Mouse (Mus musculus): Measurements from ENCODE around the gene Vmn1r200. TPM values are rescaled to one million over a fixed set of nuclear protein-coding genes. Genes with fewer than 3 reads are reported as not detected.
"Not testable (repeated sequence)": the region's sequence is repeated elsewhere in the genome, so short reads cannot be mapped to it uniquely, and the experiment has no call there.

The Vmn1r200 gene
- total RNA-seq (2014; fragmentation: Nextera tagmentation) (not detected in 2 replicates), total RNA-seq (2017) (not detected in 2 replicates)

DNA sequence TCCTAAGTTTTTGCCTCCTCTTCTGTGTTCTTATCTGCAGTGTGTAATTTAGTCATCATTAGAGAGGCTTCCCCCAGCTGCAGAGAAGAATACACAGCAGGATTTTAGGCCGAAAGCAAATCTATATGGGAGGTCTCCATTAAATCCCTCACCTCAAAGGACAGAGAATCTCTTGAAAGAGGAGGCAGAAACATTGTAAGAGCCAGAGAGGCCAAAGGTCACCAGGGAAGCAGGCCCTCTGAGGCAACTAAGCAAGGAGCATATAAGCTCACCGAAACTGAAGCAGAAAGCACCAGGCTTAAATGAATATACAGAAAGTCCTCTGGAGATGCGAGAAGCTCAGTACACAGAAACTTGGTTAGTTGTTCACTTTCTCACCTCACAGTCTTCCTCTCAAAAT lies at the start of gene Vmn1r200:
Gene Vmn1r200 (plus strand): TSS at position 301 of the 400 bp plus-strand sequence.
- ATAC-seq (replicated peaks; ENCODE audit: poor library complexity, severe bottlenecking), result no peak

DNA sequence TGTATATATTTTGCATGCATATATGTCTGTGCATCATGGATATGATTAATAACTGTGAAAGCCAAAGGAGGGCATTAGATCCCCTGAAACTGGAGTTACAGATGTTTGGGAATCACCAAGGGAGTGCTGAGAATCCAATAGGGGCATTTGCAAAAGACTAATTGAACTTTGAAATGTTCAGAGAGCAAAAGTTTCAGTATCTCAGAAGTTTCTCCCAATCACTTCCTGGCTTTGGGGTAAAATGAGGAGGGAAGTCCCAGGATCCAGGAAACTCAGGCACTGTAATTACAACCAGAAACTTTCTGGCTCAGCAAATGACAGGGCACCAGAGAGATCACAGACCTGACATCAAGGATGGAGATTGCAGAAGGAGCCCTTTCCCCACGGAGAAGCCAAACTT lies 40.1 kb upstream of the Vmn1r200 start, which contains the start of gene Vmn1r198:
Gene Vmn1r198 (plus strand): TSS at position 301 of the 400 bp plus-strand sequence.
- no peak for ATAC-seq (replicated peaks; ENCODE audit: poor library complexity, severe bottlenecking)

DNA sequence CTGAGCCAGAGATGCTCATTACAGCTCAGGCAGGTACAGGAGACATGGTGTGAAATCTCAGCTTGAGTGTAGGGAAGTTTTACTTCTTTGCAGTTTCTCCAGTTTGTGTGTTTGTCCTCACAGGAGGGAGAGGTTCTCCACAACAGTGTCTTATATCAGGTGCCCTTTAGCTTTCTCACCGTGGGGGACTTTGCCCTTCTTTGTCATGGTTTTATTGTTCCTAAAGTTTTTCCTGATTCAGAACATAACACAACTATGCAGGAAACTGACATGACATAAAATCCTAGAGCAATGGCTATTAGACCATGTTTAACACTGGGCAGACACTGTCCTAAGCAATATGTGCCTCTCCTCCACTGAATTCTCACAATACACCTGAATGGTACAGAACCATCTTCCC lies 39.4 kb upstream of the Vmn1r200 start:
- no peak for ATAC-seq (replicated peaks; ENCODE audit: poor library complexity, severe bottlenecking)

DNA sequence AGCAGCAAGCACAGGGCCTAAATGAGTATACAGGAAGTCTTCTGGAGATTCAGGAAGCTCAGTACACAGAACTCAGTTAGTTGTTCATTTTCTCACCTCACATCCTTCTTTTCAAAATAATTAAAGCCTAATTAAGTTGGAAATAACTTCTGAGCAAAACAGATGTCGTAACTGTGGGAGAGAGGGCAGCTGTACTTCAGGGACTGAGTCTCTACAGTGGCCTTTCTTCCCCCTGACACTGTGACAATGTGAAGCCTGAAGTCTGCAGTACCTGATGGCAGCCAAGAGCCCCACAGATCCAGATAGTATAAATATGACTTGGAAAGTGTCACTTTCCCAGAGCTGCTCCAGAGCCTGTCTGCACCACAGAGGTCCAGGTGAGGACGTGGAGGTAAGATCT lies 10.7 kb upstream of the Vmn1r200 start, which contains the start of gene Vmn1r199:
Gene Vmn1r199 (plus strand): TSS at position 301 of the 400 bp plus-strand sequence.
- ATAC-seq (replicated peaks; ENCODE audit: poor library complexity, severe bottlenecking), result no peak

DNA sequence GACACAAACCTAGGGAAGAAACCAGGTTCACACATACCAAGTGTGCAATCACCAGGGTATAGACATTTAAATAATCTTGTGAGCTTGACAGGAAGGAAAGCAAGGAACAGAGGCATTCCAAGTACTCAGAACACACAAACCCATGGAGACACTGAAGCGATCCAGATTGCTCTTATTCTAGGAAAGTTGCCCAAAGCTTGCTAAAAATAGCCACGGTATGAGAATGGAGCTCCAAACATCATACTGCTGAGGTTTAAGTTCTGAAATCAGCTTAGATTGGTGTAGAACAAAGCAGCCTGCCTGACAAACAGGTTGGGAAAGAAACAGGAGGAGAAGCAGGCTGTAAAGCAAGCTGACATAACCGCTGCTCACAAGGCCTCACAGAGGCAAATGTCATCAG lies 9.0 kb upstream of the Vmn1r200 start:
- not testable (repeated sequence) for ATAC-seq (replicated peaks; ENCODE audit: poor library complexity, severe bottlenecking)

DNA sequence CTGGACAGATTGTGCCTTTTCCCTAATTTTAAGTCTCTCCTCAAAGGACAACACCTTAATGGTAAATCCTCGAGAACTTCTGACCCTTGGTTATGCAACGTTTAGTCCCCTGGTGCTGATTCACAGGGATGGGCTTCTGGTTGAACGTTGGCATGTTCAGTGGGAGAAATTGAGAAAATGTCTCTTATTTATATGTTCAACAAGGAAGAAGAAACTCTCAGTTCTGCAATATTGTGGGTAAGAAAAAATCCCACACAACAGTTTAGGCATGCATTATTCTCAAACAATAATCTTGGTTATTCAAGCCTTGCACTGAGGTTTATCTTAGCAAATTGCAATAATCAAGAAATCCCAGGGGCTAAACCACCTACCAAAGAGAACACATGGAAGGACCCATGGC lies 6.8 kb upstream of the Vmn1r200 start:
- no peak for ATAC-seq (replicated peaks; ENCODE audit: poor library complexity, severe bottlenecking)

DNA sequence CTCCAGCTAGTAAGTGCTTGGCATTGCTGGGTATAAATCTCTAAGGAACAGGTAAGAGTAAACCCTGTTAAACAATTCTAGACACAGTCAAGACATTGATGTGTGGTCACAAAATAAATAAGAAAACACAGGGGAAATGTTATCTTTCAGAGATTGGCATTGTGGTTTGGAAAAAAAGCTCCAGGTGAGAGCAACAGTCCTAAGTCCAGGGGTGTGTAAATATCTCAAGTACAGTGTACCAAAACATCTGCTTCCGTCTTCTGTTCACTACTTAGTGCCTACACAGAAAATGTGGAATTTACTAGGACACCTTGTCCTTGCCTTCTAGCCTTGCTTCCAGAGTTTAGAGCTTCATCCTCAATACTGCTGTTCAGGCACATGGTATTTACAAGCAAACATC lies 3.1 kb upstream of the Vmn1r200 start:
- no peak for ATAC-seq (replicated peaks; ENCODE audit: poor library complexity, severe bottlenecking)

DNA sequence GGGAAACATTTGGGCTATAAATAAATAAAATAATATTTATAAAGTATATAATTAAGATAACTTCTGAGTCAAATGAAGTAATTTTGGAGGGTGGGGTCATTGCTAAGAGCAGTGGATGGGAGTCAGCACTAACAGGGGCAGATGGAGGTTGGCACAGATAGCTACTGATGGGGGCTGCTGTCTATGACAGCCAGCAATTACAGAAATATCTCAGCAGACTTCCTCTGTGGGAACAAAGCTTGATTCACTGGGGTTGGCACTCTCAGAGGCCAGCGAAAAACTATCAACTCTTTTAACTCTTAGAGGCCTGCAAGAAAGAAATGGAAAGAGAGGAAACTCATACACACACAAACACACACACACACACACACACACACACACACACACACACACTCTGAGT lies 12.8 kb downstream of the Vmn1r200 start:
- ATAC-seq (replicated peaks; ENCODE audit: poor library complexity, severe bottlenecking), result no peak

Other genes with a start within 250 kb of the Vmn1r200 start
- not detected in 2 replicates for gene Vmn1r191, start 206.4 kb upstream of the Vmn1r200 start, total RNA-seq (2014; fragmentation: Nextera tagmentation)
- gene Vmn1r191, start 206.4 kb upstream of the Vmn1r200 start, total RNA-seq (2017), result not detected in 2 replicates
- gene Vmn1r192, start 199.2 kb upstream of the Vmn1r200 start, total RNA-seq (2014; fragmentation: Nextera tagmentation), result not detected in 2 replicates
- not detected in 2 replicates for gene Vmn1r192, start 199.2 kb upstream of the Vmn1r200 start, total RNA-seq (2017)
- gene Vmn1r193, start 167.2 kb upstream of the Vmn1r200 start, total RNA-seq (2014; fragmentation: Nextera tagmentation), result not detected in 2 replicates
- not detected in 2 replicates for gene Vmn1r193, start 167.2 kb upstream of the Vmn1r200 start, total RNA-seq (2017)
- gene Vmn1r194, start 146.2 kb upstream of the Vmn1r200 start, total RNA-seq (2014; fragmentation: Nextera tagmentation), result not detected in 2 replicates
- not detected in 2 replicates for gene Vmn1r194, start 146.2 kb upstream of the Vmn1r200 start, total RNA-seq (2017)
- gene Vmn1r195, start 119.9 kb upstream of the Vmn1r200 start, total RNA-seq (2014; fragmentation: Nextera tagmentation), result not detected in 2 replicates
- gene Vmn1r195, start 119.9 kb upstream of the Vmn1r200 start, total RNA-seq (2017), result not detected in 2 replicates
- not detected in 2 replicates for gene Vmn1r196, start 100.5 kb upstream of the Vmn1r200 start, total RNA-seq (2014; fragmentation: Nextera tagmentation)
- gene Vmn1r196, start 100.5 kb upstream of the Vmn1r200 start, total RNA-seq (2017), result not detected in 2 replicates
- gene Vmn1r197, start 65.8 kb upstream of the Vmn1r200 start, total RNA-seq (2014; fragmentation: Nextera tagmentation), result not detected in 2 replicates
- gene Vmn1r197, start 65.8 kb upstream of the Vmn1r200 start, total RNA-seq (2017), result not detected in 2 replicates
- not detected in 2 replicates for gene Vmn1r198, start 40.0 kb upstream of the Vmn1r200 start, total RNA-seq (2014; fragmentation: Nextera tagmentation)
- gene Vmn1r198, start 40.0 kb upstream of the Vmn1r200 start, total RNA-seq (2017), result not detected in 2 replicates
- gene Vmn1r199, start 10.6 kb upstream of the Vmn1r200 start, total RNA-seq (2014; fragmentation: Nextera tagmentation), result not detected in 2 replicates
- 0.17 TPM in 1 of 2 replicates, not detected in the other for gene Vmn1r199, start 10.6 kb upstream of the Vmn1r200 start, total RNA-seq (2017)
- gene Vmn1r201, start 81.5 kb downstream of the Vmn1r200 start, total RNA-seq (2014; fragmentation: Nextera tagmentation), result not detected in 2 replicates
- gene Vmn1r201, start 81.5 kb downstream of the Vmn1r200 start, total RNA-seq (2017), result not detected in 2 replicates
- gene Vmn1r202, start 115.0 kb downstream of the Vmn1r200 start, total RNA-seq (2014; fragmentation: Nextera tagmentation), result not detected in 2 replicates
- gene Vmn1r202, start 115.0 kb downstream of the Vmn1r200 start, total RNA-seq (2017), result not detected in 2 replicates
- gene Vmn1r203, start 127.7 kb downstream of the Vmn1r200 start, total RNA-seq (2014; fragmentation: Nextera tagmentation), result not detected in 2 replicates
- gene Vmn1r203, start 127.7 kb downstream of the Vmn1r200 start, total RNA-seq (2017), result not detected in 2 replicates
- gene Vmn1r204, start 162.8 kb downstream of the Vmn1r200 start, total RNA-seq (2014; fragmentation: Nextera tagmentation), result not detected in 2 replicates
- gene Vmn1r204, start 162.8 kb downstream of the Vmn1r200 start, total RNA-seq (2017), result not detected in 2 replicates
- not detected in 2 replicates for gene Vmn1r205, start 202.6 kb downstream of the Vmn1r200 start, total RNA-seq (2014; fragmentation: Nextera tagmentation)
- not detected in 2 replicates for gene Vmn1r205, start 202.6 kb downstream of the Vmn1r200 start, total RNA-seq (2017)
- gene Vmn1r206, start 233.9 kb downstream of the Vmn1r200 start, total RNA-seq (2014; fragmentation: Nextera tagmentation), result not detected in 2 replicates
- not detected in 2 replicates for gene Vmn1r206, start 233.9 kb downstream of the Vmn1r200 start, total RNA-seq (2017)